In the genomic region with DNA sequence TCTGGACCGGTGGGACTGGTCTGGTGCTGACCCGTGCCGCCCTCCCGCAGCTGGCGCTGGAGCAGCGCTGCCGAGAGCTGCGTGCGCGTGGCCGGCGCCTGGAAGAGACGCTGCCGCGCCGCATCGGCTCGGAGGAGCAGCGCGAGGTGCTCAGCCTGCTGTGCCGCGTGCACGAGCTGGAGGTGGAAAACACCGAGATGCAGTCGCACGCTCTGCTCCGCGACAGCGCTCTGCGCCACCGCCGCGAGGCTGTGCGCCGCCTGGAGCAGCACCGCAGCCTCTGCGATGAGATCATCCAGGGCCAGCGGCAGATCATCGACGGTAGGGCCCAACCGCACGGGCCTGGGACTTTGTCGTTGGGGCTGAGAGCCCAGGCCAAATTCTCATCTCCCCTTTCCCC, we compare ENCODE assay signal across 9 mouse cellular contexts. TPM values are rescaled to one million over a fixed set of nuclear protein-coding genes. Genes with fewer than 3 reads are reported as not detected.
A peak's percentile ranks its signal among the peaks of the same experiment; 100 is the strongest.
DNase-seq lines count a peak whose midpoint lies in the region; ATAC-seq and TF ChIP-seq lines count a peak whose summit lies in the region.
"Had no signal": no experiment of that assay in that cellular context is flagged by ENCODE, and none has a peak within 500 bp of the region (broad histone marks: within the 10 kb centered on the region; RNA-seq: fewer than 3 reads in every experiment).

No protein-coding gene starts in this region.

- H3K9me3 ChIP-seq in intestine, embryonic 15.5 days = no peaks in the 10 kb centered on the region
- H3K9me3 ChIP-seq in neural tube, embryonic 15.5 days (replicated peaks) = no peaks in the 10 kb centered on the region

- no peaks in the 10 kb centered on the region for H3K36me3 ChIP-seq in testis, adult 2 months (ENCODE audit: control insufficient read depth, insufficient read depth, low read length)
- H3K36me3 ChIP-seq in intestine, embryonic 15.5 days = no peaks in the 10 kb centered on the region
- H3K36me3 ChIP-seq in neural tube, embryonic 15.5 days = no peaks in the 10 kb centered on the region

- no peak overlapping the region for H3K27ac ChIP-seq in testis, adult 2 months (ENCODE audit: control insufficient read depth, insufficient read depth, low read depth, low read length)
- no peak overlapping the region for H3K27ac ChIP-seq in intestine, embryonic 15.5 days
- peak overlapping the region; percentile 41; the same call in 1 of the 2 replicates for H3K27ac ChIP-seq in neural tube, embryonic 15.5 days (replicated peaks)

- H3K9ac ChIP-seq in intestine, embryonic 15.5 days = no peak overlapping the region
- peak overlapping the region; percentile 32; the same call in 1 of the 2 replicates for H3K9ac ChIP-seq in neural tube, embryonic 15.5 days (replicated peaks)

- no peak for TF ChIP-seq CTCF in testis, adult 2 months (IDR thresholded peaks at IDR 0.05; ENCODE audit: control insufficient read depth, insufficient read depth, insufficient replicate concordance, low read depth, low read length)

- no peak for TF ChIP-seq POLR2A in testis, adult 2 months (IDR thresholded peaks at IDR 0.05; ENCODE audit: control insufficient read depth, low read depth, low read length)

- peak; percentile 37 to 39 for DNase-seq in cerebellum, postnatal 14 days
- DNase-seq in cerebellum, adult 8-10 months = no peak
- DNase-seq in testis, postnatal 14 days (ENCODE audit: low spot score) = no peak
- no peak for DNase-seq in adipocyte (ENCODE audit: low spot score)

- H3K4me2 ChIP-seq in intestine, embryonic 15.5 days (replicated peaks) = peak overlapping the region; percentile 59
- peak overlapping the region; percentile 63 for H3K4me2 ChIP-seq in neural tube, embryonic 15.5 days

- H3K27me3 ChIP-seq in testis, adult 2 months (ENCODE audit: control insufficient read depth, insufficient read depth, low read length) = no peaks in the 10 kb centered on the region; the same call in 1 of the 2 replicates
- H3K27me3 ChIP-seq in intestine, embryonic 15.5 days (replicated peaks) = peaks cover 64% of the 10 kb centered on the region
- H3K27me3 ChIP-seq in neural tube, embryonic 15.5 days (replicated peaks) = peaks cover 49% of the 10 kb centered on the region

- ATAC-seq in intestine, embryonic 15.5 days = peak; percentile 50
- ATAC-seq in neural tube, embryonic 15.5 days (ENCODE audit: low FRiP score) = peak; percentile 62; the same call in 1 of the 2 replicates
- ATAC-seq in erythroblast, adult 5-6 weeks (replicated peaks; ENCODE audit: low FRiP score, poor library complexity, severe bottlenecking) = no peak

- 1% methylated on average over 43 of the region's 43 CpGs for WGBS in intestine, embryonic 15.5 days
- WGBS in neural tube, embryonic 15.5 days = under 1% methylated on average over 43 of the region's 43 CpGs

- H3K4me3 ChIP-seq in testis, adult 2 months (ENCODE audit: control insufficient read depth, low read depth, low read length) = peak overlapping the region; percentile 75
- H3K4me3 ChIP-seq in intestine, embryonic 15.5 days (replicated peaks) = peak overlapping the region; percentile 28
- peak overlapping the region; percentile 34 for H3K4me3 ChIP-seq in neural tube, embryonic 15.5 days (replicated peaks)

- peaks cover 13% of the 10 kb centered on the region for H3K4me1 ChIP-seq in testis, adult 2 months (ENCODE audit: control insufficient read depth, insufficient read depth, low read length)
- peaks cover 11% of the 10 kb centered on the region for H3K4me1 ChIP-seq in intestine, embryonic 15.5 days (replicated peaks)
- H3K4me1 ChIP-seq in neural tube, embryonic 15.5 days = peaks cover 32% of the 10 kb centered on the region

RNA-seq across cellular contexts. Expression of gene Btbd17, which starts 9.4 kb away (rescaled TPM):
- 0.31 and 0.42 TPM in 2 replicates for polyA plus RNA-seq in testis, adult 2 months (2012; rRNA removed)
- 1.4 and 1.5 TPM in 2 replicates for polyA plus RNA-seq in intestine, embryonic 15.5 days (2015; fragmentation: Nextera tagmentation; extraction: Ambion mirVana)
- 14.8 and 21.3 TPM in 2 replicates for polyA plus RNA-seq in neural tube, embryonic 15.5 days (2015; fragmentation: Nextera tagmentation; extraction: Ambion mirVana)
- not detected in 2 replicates for total RNA-seq in erythroblast, adult 5-6 weeks (2015; ENCODE audit: low replicate concordance)
- not detected in 2 replicates for total RNA-seq in erythroblast, adult 5-6 weeks (2017; ENCODE audit: low replicate concordance)

RNA-seq across cellular contexts. Expression of gene Gpr142, which starts 12.4 kb away (rescaled TPM):
- not detected in 2 replicates for polyA plus RNA-seq in testis, adult 2 months (2012; rRNA removed)
- 0.21 and 0.51 TPM in 2 replicates for polyA plus RNA-seq in intestine, embryonic 15.5 days (2015; fragmentation: Nextera tagmentation; extraction: Ambion mirVana)
- polyA plus RNA-seq in neural tube, embryonic 15.5 days (2015; fragmentation: Nextera tagmentation; extraction: Ambion mirVana) = not detected in 2 replicates
- not detected in 2 replicates for total RNA-seq in erythroblast, adult 5-6 weeks (2015; ENCODE audit: low replicate concordance)
- not detected in 2 replicates for total RNA-seq in erythroblast, adult 5-6 weeks (2017; ENCODE audit: low replicate concordance)
- polyA plus RNA-seq: spleen, adult 2 months had no signal

RNA-seq across cellular contexts. Expression of gene Kif19a, which starts 21.1 kb away (rescaled TPM):
- polyA plus RNA-seq in testis, adult 2 months (2012; rRNA removed) = 19.3 and 19.6 TPM in 2 replicates
- polyA plus RNA-seq in intestine, embryonic 15.5 days (2015; fragmentation: Nextera tagmentation; extraction: Ambion mirVana) = 0.33 and 0.45 TPM in 2 replicates
- polyA plus RNA-seq in neural tube, embryonic 15.5 days (2015; fragmentation: Nextera tagmentation; extraction: Ambion mirVana) = 0.47 and 1.0 TPM in 2 replicates
- total RNA-seq in erythroblast, adult 5-6 weeks (2015; ENCODE audit: low replicate concordance) = 0.58 TPM in 1 of 2 replicates, not detected in the other
- total RNA-seq in erythroblast, adult 5-6 weeks (2017; ENCODE audit: low replicate concordance) = 0.70 TPM in 1 of 2 replicates, not detected in the other

RNA-seq across cellular contexts. Expression of gene Dnaic2, which starts 59.1 kb away (rescaled TPM):
- 57.5 and 61.2 TPM in 2 replicates for polyA plus RNA-seq in testis, adult 2 months (2012; rRNA removed)
- 0.21 and 0.29 TPM in 2 replicates for polyA plus RNA-seq in intestine, embryonic 15.5 days (2015; fragmentation: Nextera tagmentation; extraction: Ambion mirVana)
- polyA plus RNA-seq in neural tube, embryonic 15.5 days (2015; fragmentation: Nextera tagmentation; extraction: Ambion mirVana) = 1.7 and 1.9 TPM in 2 replicates
- not detected in 2 replicates for total RNA-seq in erythroblast, adult 5-6 weeks (2015; ENCODE audit: low replicate concordance)
- total RNA-seq in erythroblast, adult 5-6 weeks (2017; ENCODE audit: low replicate concordance) = not detected in 2 replicates

Comparison
In these comparisons a context has a peak if more than half of its experiments do, and no peak if none do; other contexts are left out.
1. DNase-seq: peak in cerebellum, postnatal 14 days (2 of 2); none in cerebellum, adult 8-10 months (single experiment), testis, postnatal 14 days (single experiment) and adipocyte (single experiment).
2. RNA of gene Kif19a, which starts 21.1 kb away (polyA plus RNA-seq): 19.3 to 19.6 TPM in testis, adult 2 months; 0.47 to 1.0 TPM in neural tube, embryonic 15.5 days and 0.33 to 0.45 TPM in intestine, embryonic 15.5 days; every median in the first group is over 10 times any median in the second.
3. Peak in every context shown above with its lines, with median percentiles within 50 percentile points of each other: H3K4me3 ChIP-seq.